Mouse (Mus musculus): ENCODE data around the gene Apba3.

Gene Apba3

DNA sequence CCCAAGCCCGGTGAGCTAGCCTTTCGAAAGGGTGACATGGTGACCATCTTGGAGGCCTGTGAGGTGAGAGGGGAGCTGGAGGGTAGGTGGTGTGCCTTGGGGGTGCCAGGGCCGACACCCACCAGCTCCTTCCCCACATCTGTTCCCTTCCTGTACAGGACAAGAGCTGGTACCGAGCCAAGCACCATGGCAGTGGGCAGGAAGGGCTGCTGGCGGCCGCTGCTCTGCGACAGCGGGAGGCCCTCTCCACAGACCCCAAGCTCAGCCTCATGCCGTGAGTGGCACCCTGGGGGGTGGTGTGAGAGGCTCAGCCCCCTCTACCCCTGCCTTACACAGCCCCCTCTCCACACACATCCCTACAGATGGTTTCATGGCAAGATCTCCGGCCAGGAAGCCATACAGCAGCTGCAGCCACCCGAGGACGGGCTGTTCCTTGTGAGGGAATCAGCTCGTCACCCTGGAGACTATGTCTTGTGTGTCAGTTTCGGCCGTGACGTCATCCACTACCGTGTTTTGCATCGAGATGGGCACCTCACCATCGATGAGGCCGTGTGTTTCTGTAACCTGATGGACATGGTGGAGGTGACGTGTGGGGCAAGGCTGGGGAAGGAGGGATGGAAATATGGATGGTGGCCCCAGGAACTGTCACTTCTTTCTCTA, 7.4 kb upstream of the Apba3 start:
- Histone ChIP-seq H3K4me3 (replicated peaks; ENCODE audit: low read length) (no peak overlapping the region), H3K4me1 (replicated peaks; ENCODE audit: low read depth, low read length) (peaks cover 69% of the 10 kb centered on the region), H3K36me3 (ENCODE audit: insufficient read depth, low read length) (peaks cover 27% of the 10 kb centered on the region), H3K27me3 (ENCODE audit: insufficient read depth, low read length) (peaks cover 52% of the 10 kb centered on the region), H3K9me3 (ENCODE audit: low read length) (no peaks in the 10 kb centered on the region)
- TF ChIP-seq NANOG (IDR thresholded peaks at IDR 0.05; ENCODE audit: borderline replicate concordance, low read length) (no peak), CTCF (conservative IDR thresholded peaks at IDR 0.05; ENCODE audit: low read length) (no peak), POU5F1 (IDR thresholded peaks at IDR 0.05; ENCODE audit: borderline replicate concordance, low read length) (no peak)

DNA sequence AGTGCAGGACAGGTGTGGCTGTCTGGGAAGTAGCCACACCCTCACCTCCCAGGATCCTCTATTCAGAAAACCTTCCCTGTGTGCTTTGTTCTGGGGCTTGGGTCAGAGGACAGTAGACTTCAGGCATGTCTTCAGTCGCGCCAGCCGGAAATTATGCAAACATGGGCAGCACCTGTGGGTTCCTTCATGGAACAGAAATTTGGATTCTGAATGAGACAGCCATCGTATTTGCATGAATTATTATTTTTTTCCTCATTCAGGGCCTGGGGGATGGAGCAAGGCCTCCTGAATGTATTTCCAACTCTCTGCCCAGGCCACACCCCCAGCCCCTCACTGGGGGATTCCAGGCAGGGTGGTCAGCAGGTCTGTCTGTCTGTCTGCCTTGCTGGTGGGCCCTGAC, 5.7 kb upstream of the Apba3 start:
- H3K36me3 ChIP-seq (ENCODE audit: insufficient read depth, low read length): peaks cover 40% of the 10 kb centered on the region
- 0 out of 2 replicates have a peak overlapping the region, but pooled peaks have one; percentile 7 for H3K4me3 ChIP-seq (replicated peaks; ENCODE audit: low read length)
- H3K27me3 ChIP-seq (ENCODE audit: insufficient read depth, low read length): peaks cover 41% of the 10 kb centered on the region
- H3K4me1 ChIP-seq (replicated peaks; ENCODE audit: low read depth, low read length): peaks cover 86% of the 10 kb centered on the region
- H3K9me3 ChIP-seq (ENCODE audit: low read length): no peaks in the 10 kb centered on the region
- TF ChIP-seq POU5F1 (IDR thresholded peaks at IDR 0.05; ENCODE audit: borderline replicate concordance, low read length) (no peak), NANOG (IDR thresholded peaks at IDR 0.05; ENCODE audit: borderline replicate concordance, low read length) (no peak), CTCF (conservative IDR thresholded peaks at IDR 0.05; ENCODE audit: low read length) (no peak)

GRCm38 (mm10) chr10:81265540-81265939, 1.2 kb upstream of the Apba3 start:
- H3K4me1 ChIP-seq (replicated peaks; ENCODE audit: low read depth, low read length): peaks cover 78% of the 10 kb centered on the region
- H3K36me3 ChIP-seq (ENCODE audit: insufficient read depth, low read length): peaks cover 50% of the 10 kb centered on the region
- no peaks in the 10 kb centered on the region for H3K9me3 ChIP-seq (ENCODE audit: low read length)
- peak overlapping the region; percentile 84 for H3K4me3 ChIP-seq (replicated peaks; ENCODE audit: low read length)
- no peak for TF ChIP-seq POU5F1 (IDR thresholded peaks at IDR 0.05; ENCODE audit: borderline replicate concordance, low read length)
- no peak for TF ChIP-seq CTCF (conservative IDR thresholded peaks at IDR 0.05; ENCODE audit: low read length)
- no peak for TF ChIP-seq NANOG (IDR thresholded peaks at IDR 0.05; ENCODE audit: borderline replicate concordance, low read length)
- H3K27me3 ChIP-seq (ENCODE audit: insufficient read depth, low read length): no peaks in the 10 kb centered on the region

GRCm38 (mm10) chr10:81268056-81268455, 1.3 kb downstream of the Apba3 start:
- TF ChIP-seq POU5F1 (IDR thresholded peaks at IDR 0.05; ENCODE audit: borderline replicate concordance, low read length) (no peak), NANOG (IDR thresholded peaks at IDR 0.05; ENCODE audit: borderline replicate concordance, low read length) (no peak), CTCF (conservative IDR thresholded peaks at IDR 0.05; ENCODE audit: low read length) (no peak)
- H3K36me3 ChIP-seq (ENCODE audit: insufficient read depth, low read length): peaks cover 59% of the 10 kb centered on the region
- no peaks in the 10 kb centered on the region for H3K27me3 ChIP-seq (ENCODE audit: insufficient read depth, low read length)
- H3K4me1 ChIP-seq (replicated peaks; ENCODE audit: low read depth, low read length): peaks cover 77% of the 10 kb centered on the region
- H3K9me3 ChIP-seq (ENCODE audit: low read length): no peaks in the 10 kb centered on the region
- peak overlapping the region; percentile 94 for H3K4me3 ChIP-seq (replicated peaks; ENCODE audit: low read length)

DNA sequence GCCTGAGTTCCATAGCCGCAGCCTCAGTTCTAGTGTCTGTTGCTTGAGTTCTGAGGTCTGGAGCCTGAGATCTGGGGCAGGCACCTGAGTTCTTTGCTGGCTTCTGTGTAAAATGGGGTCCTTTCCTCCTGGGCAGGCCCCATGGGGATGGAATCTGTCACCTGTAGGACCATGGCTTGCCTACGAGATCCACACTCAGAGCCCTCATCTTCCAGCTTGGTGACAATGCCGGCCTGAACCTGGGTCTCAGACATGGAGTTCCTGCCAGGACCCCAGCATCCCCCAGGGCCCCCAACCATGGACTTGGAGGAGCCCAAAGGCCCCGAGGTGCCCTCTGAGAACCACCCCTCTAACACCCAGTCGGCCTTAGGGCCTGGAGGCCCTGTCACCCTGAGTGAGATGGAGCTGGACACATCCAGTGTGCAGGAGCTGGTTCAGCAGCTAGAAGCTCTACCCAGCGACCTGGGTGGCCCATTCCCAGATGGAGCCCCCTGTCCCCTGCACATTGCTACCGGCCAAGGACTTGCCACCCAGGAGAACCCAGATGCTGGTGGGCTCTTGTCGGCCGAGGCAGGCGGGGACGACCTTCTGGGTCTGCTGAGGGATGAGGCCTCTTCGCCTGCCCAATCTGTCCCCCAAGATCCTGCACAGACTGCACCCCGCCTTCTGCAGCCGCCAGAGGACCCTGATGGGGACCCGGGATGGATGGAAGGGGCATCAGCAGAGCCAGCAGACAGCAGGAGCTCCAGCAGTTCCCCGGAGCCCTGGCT, 2.1 kb downstream of the Apba3 start:
- Histone ChIP-seq H3K27me3 (ENCODE audit: insufficient read depth, low read length) (no peaks in the 10 kb centered on the region), H3K36me3 (ENCODE audit: insufficient read depth, low read length) (peaks cover 59% of the 10 kb centered on the region), H3K9me3 (ENCODE audit: low read length) (no peaks in the 10 kb centered on the region), H3K4me3 (replicated peaks; ENCODE audit: low read length) (peak overlapping the region; percentile 94), H3K4me1 (replicated peaks; ENCODE audit: low read depth, low read length) (peaks cover 78% of the 10 kb centered on the region)
- TF ChIP-seq NANOG (IDR thresholded peaks at IDR 0.05; ENCODE audit: borderline replicate concordance, low read length): no peak

- no peaks in the 10 kb centered on the region for H3K9me3 ChIP-seq (ENCODE audit: low read length)
- peaks cover 60% of the 10 kb centered on the region for H3K36me3 ChIP-seq (ENCODE audit: insufficient read depth, low read length)
- H3K4me3 ChIP-seq (replicated peaks; ENCODE audit: low read length): peak overlapping the region; percentile 67
- H3K4me1 ChIP-seq (replicated peaks; ENCODE audit: low read depth, low read length): peaks cover 68% of the 10 kb centered on the region
- no peak for TF ChIP-seq POU5F1 (IDR thresholded peaks at IDR 0.05; ENCODE audit: borderline replicate concordance, low read length)
- no peak for TF ChIP-seq CTCF (conservative IDR thresholded peaks at IDR 0.05; ENCODE audit: low read length)
- no peak for TF ChIP-seq NANOG (IDR thresholded peaks at IDR 0.05; ENCODE audit: borderline replicate concordance, low read length)
- peaks cover 5% of the 10 kb centered on the region; the same call in 1 of the 2 replicates for H3K27me3 ChIP-seq (ENCODE audit: insufficient read depth, low read length)
Measured at GRCm38 (mm10) chr10:81272356-81272755, 5.6 kb downstream of the Apba3 start.

DNA sequence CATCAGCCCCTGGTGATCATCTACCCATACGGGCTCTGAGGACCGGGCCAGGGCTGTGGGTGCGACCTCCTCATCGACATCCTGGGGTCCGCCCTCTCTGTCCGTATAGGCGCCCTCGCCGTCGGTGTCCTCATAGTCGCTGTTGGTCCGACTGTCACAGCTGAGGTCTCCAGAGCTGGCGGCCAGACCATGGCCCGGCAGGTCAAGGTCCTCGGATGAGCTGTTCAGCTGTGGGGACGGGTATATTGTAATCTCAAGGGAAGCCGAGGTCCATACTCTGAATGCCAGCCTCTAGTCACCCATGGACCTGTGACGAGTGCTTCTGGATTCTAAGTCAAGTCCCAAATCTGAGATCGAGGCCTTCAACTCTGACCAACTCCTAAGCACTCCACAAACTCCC, 7.1 kb downstream of the Apba3 start:
- H3K4me1 ChIP-seq (replicated peaks; ENCODE audit: low read depth, low read length): peaks cover 73% of the 10 kb centered on the region
- TF ChIP-seq NANOG (IDR thresholded peaks at IDR 0.05; ENCODE audit: borderline replicate concordance, low read length): no peak
- TF ChIP-seq CTCF (conservative IDR thresholded peaks at IDR 0.05; ENCODE audit: low read length): no peak
- no peak for TF ChIP-seq POU5F1 (IDR thresholded peaks at IDR 0.05; ENCODE audit: borderline replicate concordance, low read length)
- peaks cover 10% of the 10 kb centered on the region; the same call in 1 of the 2 replicates for H3K27me3 ChIP-seq (ENCODE audit: insufficient read depth, low read length)
- H3K4me3 ChIP-seq (replicated peaks; ENCODE audit: low read length): peak overlapping the region; percentile 7
- H3K36me3 ChIP-seq (ENCODE audit: insufficient read depth, low read length): peaks cover 60% of the 10 kb centered on the region
- no peaks in the 10 kb centered on the region for H3K9me3 ChIP-seq (ENCODE audit: low read length)

GRCm38 (mm10) chr10:81277676-81278075, 10.9 kb downstream of the Apba3 start:
- no peaks in the 10 kb centered on the region for H3K9me3 ChIP-seq (ENCODE audit: low read length)
- TF ChIP-seq CTCF (conservative IDR thresholded peaks at IDR 0.05; ENCODE audit: low read length) (peak; percentile 23), NANOG (IDR thresholded peaks at IDR 0.05; ENCODE audit: borderline replicate concordance, low read length) (no peak)
- H3K4me3 ChIP-seq (replicated peaks; ENCODE audit: low read length): peak overlapping the region; percentile 75
- peaks cover 28% of the 10 kb centered on the region for H3K27me3 ChIP-seq (ENCODE audit: insufficient read depth, low read length)
- peaks cover 78% of the 10 kb centered on the region for H3K4me1 ChIP-seq (replicated peaks; ENCODE audit: low read depth, low read length)
- peaks cover 39% of the 10 kb centered on the region for H3K36me3 ChIP-seq (ENCODE audit: insufficient read depth, low read length)

All from E14TG2a.4 (cell line).